Mouse (Mus musculus) kidney, postnatal 36 days (tissue): ENCODE measurements around the gene Gm9944.

ENCODE experiments used
- DNase-seq, 2 experiments: peaks; one replicate each; pipeline ENCODE4 v3.0.0; 2021 to 2022; ENCODE audit warnings: mixed read lengths in 2 of 2

Gm9944 gene

DNA sequence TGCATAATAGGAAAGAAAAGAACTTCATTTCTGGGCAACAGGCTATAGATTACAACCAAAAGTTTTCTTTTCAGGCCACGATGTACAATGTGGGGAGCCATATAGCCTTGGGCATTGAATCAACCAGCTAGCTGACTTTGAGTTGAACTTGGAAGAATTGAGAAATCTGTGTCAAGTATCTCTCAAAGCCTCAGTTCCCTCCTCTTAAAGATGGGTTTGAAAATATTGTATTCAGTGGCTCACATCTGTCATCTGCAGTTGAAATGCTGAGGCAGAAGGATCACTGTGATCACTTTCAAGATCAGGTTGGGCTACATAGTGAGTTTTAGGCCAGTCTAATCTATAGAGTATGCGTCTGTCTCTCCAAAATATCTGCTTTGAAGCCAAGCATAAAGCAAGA is at the start of gene Gm9944:
Gene Gm9944 (minus strand): TSS at position 101 of the 400 bp plus-strand sequence.
- DNase-seq = no peak

DNA sequence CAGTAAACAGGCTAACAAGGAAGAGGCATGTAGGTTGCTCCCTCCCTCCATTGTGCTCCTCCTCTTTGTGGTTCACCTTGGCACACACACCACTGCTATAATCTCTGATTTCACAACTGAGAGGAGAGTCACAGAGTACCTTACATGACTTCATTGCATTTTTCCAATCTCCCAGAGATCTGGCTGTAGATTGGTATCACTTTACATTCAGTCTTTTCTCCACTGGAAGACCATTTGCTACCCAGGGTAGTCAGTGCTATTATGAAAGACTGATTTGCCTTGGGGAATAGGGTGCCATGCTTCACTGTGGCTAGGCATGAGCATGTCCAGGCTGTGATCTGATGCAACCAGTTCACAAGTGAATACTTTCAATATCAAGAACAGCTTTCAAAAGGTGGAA is 40.2 kb upstream of the Gm9944 start:
- DNase-seq = no peak

DNA sequence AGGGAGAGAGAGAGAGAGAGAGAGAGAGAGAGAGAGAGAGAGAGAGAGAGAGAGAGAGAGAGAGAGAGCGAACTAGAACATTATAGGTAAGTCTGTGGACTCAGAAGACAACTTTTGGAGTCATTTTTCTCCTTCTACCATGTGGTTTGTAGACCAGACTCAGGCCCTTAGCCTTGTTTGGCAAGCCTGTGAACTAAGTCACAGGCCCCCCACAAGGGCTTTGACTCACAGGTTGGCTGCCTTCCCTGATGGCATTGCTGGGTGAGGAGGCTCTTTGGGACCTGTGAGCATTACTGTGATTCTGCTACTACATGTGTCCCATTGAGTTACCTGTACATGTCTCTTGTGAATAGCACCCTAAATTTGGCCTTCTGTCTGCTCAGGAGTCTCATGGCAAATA is 15.0 kb upstream of the Gm9944 start:
- no peak for DNase-seq

DNA sequence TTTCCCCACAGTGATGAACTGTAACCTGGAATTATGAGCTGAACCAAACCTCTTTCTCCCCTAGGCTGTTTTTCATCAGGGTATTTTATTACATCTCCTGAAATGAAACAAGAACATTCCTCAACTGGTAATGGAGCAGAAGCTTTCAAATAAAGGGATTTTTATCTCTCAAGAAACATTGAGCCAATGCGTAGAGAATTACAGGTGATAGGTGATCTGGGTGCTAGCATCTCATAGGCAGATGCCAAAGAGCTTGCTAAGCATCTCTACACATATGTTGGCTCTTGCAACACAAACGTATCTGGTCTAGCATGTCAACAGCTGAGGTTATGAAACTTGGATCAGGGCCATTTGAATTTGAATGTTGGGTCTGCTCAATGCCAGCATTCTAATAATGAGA is 12.1 kb upstream of the Gm9944 start:
- no peak for DNase-seq

DNA sequence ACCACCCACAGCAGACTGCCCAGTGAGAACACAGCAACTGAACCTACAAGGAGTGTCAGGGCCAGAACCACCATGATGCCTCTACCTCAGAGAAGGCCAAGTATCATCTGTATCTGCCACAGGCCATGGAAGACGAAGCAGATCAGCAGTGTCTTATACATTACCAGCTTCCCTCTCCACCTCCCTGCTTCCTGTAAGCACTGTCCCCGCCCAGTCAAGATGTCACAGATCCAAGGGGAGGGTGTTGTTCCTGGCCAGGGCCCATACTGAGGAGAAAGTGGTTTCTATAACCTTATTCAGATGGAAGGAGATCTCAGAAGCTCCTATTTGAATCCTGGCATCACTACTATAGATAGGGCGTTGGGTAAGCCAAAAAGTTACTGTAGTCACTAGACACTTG is 10.5 kb upstream of the Gm9944 start, which contains the start of gene Aadacl3:
Gene Aadacl3 (minus strand): TSS at position 101 of the 400 bp plus-strand sequence.
- no peak for DNase-seq

DNA sequence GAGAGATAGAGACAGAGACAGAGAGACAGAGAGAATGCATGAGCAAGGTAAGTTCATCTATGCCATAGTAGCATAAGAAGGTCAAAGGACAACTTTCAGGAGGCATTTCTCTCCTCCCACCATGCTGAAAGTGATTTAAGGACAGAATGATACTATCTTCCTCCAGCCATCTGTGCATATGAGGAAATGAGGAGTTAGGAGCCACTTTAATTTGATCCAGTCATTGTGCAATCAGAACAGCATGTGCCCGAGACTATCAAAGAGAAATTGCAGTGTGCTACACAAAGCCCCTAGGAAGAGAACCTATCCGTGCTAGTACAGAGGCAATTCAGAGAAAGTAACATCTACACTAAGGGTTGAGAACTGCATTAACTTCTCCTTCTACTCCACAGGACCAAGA is 4.6 kb downstream of the Gm9944 start:
- DNase-seq = no peak

DNA sequence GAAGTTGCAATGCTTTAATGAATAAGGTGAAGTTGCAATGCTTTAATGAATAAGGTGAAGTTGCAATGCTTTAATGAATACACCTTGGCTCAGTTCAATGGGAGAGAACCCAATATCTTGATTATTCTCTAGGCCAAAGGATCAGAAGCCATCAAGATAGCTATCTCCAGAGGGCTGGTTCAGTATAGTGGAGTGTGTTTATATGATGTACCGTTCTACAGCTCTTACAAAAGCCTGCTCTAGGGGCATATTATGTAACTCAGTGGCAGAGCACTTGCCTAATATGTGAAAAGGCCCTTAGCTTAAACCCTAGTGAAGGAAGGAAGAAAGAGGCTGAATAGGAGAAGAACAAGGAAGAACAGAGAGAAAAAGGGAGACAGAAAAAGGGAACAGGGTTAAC is 11.5 kb downstream of the Gm9944 start:
- DNase-seq = no peak

DNA sequence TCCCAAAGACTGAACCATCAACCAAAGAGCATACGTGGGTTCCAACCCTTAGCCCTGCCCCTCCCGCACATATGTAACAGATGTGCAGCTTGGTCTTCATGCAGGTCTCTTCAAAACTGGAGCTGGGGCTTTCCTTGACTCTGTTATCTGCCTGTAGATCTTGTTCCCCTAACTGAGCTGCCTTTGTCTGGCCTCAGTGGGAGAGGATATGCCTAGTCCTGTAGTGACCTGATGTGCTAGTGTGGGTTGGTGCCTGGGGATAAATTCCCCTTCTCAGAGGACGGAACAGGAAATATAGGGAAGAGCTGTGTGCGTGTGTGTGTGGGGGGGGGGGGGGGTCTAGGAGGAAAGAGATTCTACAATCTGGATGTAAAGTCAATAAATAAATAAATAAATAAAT is 12.0 kb downstream of the Gm9944 start:
- DNase-seq = no peak

DNA sequence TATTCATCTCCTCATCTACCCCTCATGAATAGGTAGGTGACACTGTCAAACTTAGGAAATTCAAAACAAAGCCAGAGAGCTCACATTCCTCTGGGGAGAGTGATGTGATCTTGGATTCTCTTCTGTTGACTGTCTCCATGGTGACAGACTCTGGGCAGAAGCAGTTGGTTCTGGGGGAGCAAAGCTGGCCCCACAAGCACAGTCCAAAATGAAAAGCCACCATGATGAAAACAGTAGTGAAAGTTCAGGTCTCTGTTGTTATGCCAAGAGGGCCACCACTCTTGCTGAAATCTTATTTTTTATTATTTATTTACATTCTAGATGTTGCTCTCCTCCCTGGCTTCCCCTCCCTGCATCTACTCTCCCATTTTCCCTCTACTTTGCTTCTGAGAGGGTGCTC is 14.4 kb downstream of the Gm9944 start, which contains the start of gene 1700012P22Rik:
Gene 1700012P22Rik (minus strand): TSS at position 101 of the 400 bp plus-strand sequence.
- no peak for DNase-seq

DNA sequence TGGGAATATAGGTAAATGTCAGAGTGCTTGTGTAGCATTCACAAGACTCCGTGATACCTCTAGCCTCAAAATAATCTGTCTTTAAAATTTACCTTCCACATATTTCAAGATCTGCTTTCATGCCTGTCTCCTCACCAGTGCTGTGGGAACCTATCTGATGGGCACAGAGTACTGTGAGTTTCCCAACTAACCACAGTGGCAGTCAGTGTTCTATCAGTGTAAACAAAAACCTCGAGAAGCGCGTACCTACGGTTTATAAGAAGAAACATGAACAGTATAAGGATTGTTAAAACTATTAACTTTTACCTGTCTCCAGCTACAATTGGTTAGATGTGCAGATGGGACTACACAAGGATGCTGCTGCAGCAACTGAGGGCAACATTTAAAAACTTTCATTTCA is 19.9 kb downstream of the Gm9944 start:
- no peak for DNase-seq

DNA sequence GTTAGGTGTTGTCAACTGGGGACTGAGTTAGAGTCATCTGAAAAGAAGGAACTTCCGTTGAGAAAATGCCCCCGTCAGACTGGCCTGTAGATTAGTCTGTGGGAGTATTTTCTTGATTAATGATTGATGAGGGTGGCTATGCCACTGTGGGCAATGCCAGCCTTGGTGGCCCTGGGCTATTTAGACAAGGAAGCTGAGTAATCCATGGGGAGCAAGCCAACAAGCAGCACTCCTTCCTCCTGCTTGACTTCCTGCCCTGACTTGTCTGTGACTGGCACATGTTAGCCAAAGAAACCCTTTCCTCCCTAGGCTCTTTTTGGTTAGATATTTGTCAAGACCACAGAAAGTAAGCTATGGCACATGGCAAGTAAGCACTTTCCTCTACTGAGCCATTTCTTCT is 22.4 kb downstream of the Gm9944 start:
- no peak for DNase-seq

DNA sequence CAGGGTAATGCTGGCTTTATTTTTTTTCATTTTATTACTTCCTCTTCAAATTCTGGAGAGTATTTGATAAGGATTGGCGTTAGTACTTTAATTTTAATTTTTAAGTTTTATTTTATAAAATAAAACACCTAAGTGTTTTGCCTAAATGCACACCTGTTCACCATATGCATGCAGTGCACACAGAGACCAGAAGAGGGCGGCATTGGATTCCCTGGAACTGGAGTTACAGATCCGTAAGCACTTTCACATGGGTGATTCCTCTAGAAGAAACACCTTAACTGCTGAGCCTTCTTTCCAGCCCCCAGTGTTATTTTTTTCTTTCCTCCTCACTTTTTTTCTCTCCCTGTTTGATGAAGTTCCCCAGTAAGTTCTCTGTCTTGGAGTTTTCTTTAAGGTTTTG is 24.2 kb downstream of the Gm9944 start:
- peak; percentile 19 to 60 for DNase-seq

DNA sequence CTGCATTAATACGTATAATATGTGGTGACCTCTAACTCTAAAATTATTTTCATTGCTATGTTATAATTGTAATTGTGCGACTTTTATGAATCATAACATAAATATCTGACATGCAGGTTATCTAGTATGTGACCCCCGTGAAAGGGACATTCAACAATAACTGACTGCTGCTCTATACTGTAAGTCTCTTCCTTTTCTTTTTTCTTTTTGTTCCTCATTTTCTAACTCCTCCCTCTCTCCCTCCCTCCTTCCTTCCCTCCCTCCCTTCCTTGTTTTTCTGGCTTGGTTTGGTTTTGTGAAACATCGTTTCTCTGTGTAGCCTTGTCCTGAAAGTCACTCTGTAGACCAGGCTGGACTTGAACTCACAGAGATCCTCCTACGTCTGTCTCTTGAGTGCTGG is 28.5 kb downstream of the Gm9944 start:
- no peak for DNase-seq

DNA sequence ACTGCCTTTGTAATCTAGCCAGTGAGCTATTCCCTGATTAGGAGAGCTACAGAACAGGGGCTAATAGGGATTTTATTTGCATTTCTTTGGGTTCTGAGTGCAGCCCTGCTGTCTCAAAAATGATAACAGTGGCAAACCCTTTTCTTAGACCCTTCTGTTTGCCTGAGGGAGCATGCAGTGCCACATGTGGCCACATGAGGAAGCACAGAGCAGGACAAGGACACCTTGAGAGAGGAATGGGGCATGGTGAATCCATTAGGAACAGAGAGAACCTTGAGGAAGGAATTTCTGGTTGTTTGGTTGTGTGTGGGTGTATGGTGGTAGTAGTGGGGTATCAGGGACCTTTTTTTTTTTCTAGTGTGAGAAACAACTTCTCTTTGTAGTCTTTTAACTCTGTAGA is 32.5 kb downstream of the Gm9944 start:
- peak in 1 of 2 experiments; percentile 6 for DNase-seq

DNA sequence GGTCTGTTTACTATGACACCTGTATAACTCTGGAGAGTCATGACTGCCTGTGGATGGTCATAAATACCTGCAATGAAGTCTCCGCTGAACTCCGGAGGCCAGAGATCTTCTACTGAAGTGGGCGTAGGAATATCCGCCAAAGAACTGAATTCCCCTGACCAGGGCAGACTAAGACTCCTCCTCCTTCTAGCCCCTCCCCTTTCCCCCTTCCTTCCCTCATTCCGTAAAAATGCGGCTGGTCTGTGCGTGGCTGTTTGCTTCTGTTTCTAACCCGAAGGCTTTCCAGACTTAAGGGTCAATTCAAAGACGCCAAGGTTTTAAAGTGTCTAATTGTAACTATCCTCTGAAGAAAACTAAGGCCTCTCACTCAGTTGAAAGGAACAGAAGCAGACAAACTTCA is 44.8 kb downstream of the Gm9944 start, which contains the start of gene Pramef12:
Gene Pramef12 (minus strand): TSS at position 175 of the 400 bp plus-strand sequence.
- DNase-seq = no peak

DNA sequence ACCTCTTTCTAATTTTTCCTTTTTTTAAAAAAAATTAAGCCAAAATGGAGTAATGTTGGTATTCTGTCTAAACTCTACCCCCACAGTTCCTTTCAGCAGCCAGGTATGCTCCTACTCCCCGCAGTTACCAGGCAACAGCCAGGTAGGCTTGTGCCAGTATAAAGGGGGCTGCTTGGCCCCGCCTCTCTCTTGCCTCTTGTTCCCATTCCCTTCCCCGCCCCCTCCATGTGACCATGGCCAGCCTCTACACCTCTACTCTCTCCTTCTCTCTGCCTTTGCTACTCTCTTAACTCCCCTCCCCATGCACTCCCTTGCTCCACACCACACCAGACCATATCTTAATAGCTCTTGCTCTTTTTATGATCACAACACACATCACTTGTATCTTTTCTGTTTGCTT is 46.9 kb downstream of the Gm9944 start:
- DNase-seq = no peak

DNA sequence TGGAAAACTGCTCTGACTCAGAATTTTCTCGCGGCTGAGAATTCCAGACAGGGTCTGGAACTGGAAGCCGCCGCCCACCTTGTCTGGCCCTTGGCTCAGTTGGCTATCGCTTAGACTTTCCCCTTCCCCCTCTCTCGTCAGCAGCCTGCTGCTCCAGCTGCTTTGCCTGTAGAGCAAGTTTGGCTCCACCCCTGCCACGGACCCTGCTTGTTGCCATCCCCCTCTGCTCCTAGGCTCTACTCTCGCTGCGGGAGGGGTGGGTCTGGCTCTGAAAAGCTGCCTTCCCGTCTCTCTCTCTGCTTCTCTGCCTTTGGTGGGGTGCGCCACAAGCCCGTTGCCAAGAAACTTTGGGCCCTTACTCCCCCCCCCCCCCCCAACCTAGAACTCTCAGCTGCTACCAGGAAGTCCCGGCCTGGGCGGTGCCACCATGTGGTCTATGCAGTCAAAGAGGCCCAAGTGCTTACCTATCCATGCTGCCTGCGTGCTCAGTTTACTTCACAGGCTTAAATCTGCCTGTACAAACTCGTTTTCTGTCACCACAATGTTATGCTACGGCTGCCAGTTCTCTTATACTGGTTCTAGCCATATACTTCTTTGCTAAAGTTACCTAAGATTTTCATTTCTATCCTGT is 48.5 kb downstream of the Gm9944 start:
- DNase-seq = peak; percentile 22 to 28
